Mouse (Mus musculus): ENCODE data around the gene Slc38a3.

Slc38a3 gene

GRCm38 (mm10) chr9:107695441-107696105 lies 26.2 kb upstream of the Slc38a3 start:
- no peak for DNase-seq (ENCODE audit: low spot score)

- DNase-seq (ENCODE audit: low spot score): no peak
Measured at GRCm38 (mm10) chr9:107694627-107695026, 25.3 kb upstream of the Slc38a3 start.

- no peak for DNase-seq (ENCODE audit: low spot score)
Measured at GRCm38 (mm10) chr9:107693433-107693987, 24.2 kb upstream of the Slc38a3 start.

- DNase-seq (ENCODE audit: low spot score): no peak
Measured at GRCm38 (mm10) chr9:107692785-107693184, 23.5 kb upstream of the Slc38a3 start.

GRCm38 (mm10) chr9:107690391-107690790 lies 21.1 kb upstream of the Slc38a3 start:
- DNase-seq (ENCODE audit: low spot score): no peak

- DNase-seq (ENCODE audit: low spot score): no peak
Measured at GRCm38 (mm10) chr9:107688939-107689338, 19.6 kb upstream of the Slc38a3 start.

- no peak for DNase-seq (ENCODE audit: low spot score)
Measured at GRCm38 (mm10) chr9:107688415-107688814, 19.1 kb upstream of the Slc38a3 start.

GRCm38 (mm10) chr9:107685231-107685981 lies 16.1 kb upstream of the Slc38a3 start:
- DNase-seq (ENCODE audit: low spot score): no peak

- DNase-seq (ENCODE audit: low spot score): no peak
Measured at GRCm38 (mm10) chr9:107682405-107682804, 13.1 kb upstream of the Slc38a3 start.

GRCm38 (mm10) chr9:107679501-107679900 lies 10.2 kb upstream of the Slc38a3 start, which contains the start of gene Gnat1:
Gene Gnat1 (minus strand): TSS chr9:107679712.
- no peak for DNase-seq (ENCODE audit: low spot score)

- no peak for DNase-seq (ENCODE audit: low spot score)
Measured at GRCm38 (mm10) chr9:107678861-107679260, 9.5 kb upstream of the Slc38a3 start.

- peak; percentile 83 for DNase-seq (ENCODE audit: low spot score)
Measured at GRCm38 (mm10) chr9:107677819-107678526, 8.6 kb upstream of the Slc38a3 start.

GRCm38 (mm10) chr9:107677091-107677784 lies 7.9 kb upstream of the Slc38a3 start:
- peak; percentile 58 for DNase-seq (ENCODE audit: low spot score)

- no peak for DNase-seq (ENCODE audit: low spot score)
Measured at GRCm38 (mm10) chr9:107676302-107676701, 7.0 kb upstream of the Slc38a3 start.

- DNase-seq (ENCODE audit: low spot score): peak; percentile 82
Measured at GRCm38 (mm10) chr9:107675671-107676301, 6.5 kb upstream of the Slc38a3 start.

- DNase-seq (ENCODE audit: low spot score): no peak
Measured at GRCm38 (mm10) chr9:107674609-107675429, 5.5 kb upstream of the Slc38a3 start.

GRCm38 (mm10) chr9:107670259-107670658 lies 929 bp upstream of the Slc38a3 start:
- DNase-seq (ENCODE audit: low spot score): peak; percentile 78

- no peak for DNase-seq (ENCODE audit: low spot score)
Measured at GRCm38 (mm10) chr9:107668916-107669315, 414 bp downstream of the Slc38a3 start.

- DNase-seq (ENCODE audit: low spot score): no peak
Measured at GRCm38 (mm10) chr9:107668011-107668410, 1.3 kb downstream of the Slc38a3 start.

- DNase-seq (ENCODE audit: low spot score): peak; percentile 71
Measured at GRCm38 (mm10) chr9:107667219-107667618, 2.1 kb downstream of the Slc38a3 start.
